Mouse (Mus musculus) right cerebral cortex, postnatal 10 days (tissue): ENCODE measurements at regions not wholly inside any gene's neighbourhood (a gene's known extent, or its start where the extent isn't known, plus 50 kb on each side); places are given as distances from the start of the nearest gene placed in this dataset.
"Not testable (repeated sequence)": the region's sequence is repeated elsewhere in the genome, so short reads cannot be mapped to it uniquely, and the experiment has no call there.

Experiments used
- DNase-seq, 2 experiments: peaks; one replicate each; pipeline ENCODE4 v3.0.0; 2021; ENCODE audit warnings: low spot score in 2 of 2

DNA sequence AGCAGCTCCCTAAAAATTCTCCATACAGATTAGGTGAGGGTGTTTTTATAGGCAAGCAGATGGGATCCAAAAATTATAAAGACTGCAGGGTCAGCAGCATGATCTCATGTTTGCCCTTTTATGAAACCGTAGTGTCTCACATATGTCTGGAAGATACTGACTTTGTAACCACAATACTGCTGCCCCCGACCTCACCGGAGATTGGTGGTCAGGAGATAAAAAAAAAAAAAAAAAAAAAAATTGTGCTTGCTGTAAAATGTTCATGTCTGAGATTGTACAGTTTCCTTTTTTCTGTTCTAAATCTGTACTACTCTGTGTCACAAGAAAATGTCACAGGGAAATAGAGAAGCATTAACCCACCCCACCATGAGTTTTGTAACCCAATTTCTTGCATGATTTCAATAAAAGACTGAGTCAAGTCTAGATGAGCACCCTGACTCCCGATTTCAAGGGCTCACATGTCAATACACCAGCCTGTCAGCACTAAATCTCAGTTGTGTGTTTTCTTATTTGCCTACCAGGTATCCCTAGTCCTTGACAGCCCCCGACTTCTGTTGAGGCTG, 169.5 kb upstream of the Ipo5 start:
- DNase-seq: no peak

- no peak for DNase-seq
Observed at GRCm38 (mm10) chr14:120754011-120754410, 157.0 kb upstream of the Ipo5 start.

DNA sequence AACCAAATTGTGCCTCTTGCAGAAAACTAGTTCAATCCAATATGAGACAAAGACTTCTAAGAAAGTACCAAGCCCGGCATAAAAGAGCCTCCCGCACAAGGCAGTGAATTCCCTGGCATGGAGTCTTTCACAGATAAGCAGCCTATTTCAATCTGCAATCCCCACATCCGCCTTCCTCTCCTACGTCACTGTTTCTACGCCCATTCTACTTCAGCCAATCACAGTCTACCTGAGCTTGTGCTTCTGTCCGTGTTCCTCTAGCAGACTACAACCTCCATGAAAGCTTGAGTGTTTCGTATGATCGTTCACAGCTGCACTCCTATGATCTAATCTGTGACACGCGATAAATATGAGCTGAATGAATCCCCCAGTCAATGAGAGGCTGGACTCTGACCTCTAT, 155.6 kb upstream of the Ipo5 start:
- DNase-seq: no peak

- DNase-seq: no peak
Observed at GRCm38 (mm10) chr14:120758200-120758830, 152.7 kb upstream of the Ipo5 start.

GRCm38 (mm10) chr14:120762168-120762567, 148.9 kb upstream of the Ipo5 start:
- no peak for DNase-seq

DNA sequence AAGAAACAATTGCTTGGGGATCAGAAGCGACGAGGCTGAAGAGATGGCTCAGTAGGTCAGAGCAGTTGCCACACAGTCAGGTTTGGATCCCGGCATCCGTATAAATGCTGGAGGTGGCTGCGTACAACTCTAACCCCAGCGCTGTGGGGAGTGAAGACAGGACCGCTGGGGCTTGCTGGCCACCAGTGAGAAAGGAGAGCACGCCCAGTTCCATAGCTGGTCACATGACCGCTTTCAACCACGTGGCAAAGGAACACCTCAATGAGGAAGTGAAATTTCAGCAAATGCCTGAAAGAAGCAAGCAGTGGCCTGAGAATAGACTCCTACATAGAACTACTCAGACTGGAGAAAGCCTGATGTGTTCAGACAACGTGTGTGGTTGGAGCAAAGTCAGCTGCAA, 148.3 kb upstream of the Ipo5 start:
- peak; percentile 46 to 48 for DNase-seq

DNA sequence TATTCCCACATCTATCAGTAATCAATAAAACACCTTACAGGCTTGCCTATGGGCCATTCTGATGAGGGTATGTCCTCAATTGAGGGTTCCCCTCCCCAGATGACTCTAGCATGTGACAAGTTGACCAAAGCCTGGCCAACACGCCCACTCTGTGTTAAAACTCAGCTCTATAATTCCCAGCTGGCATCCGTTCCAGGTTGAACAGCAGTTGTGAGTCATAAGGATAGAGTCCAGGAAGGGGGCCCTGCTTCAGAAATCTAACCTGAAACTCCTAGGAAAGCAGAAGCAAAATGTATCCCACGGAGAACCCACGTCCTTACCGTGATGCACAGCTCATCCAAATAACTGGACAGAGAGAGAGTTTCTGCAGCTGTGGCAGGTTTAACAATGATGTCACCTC, 147.2 kb upstream of the Ipo5 start:
- DNase-seq: no peak

DNA sequence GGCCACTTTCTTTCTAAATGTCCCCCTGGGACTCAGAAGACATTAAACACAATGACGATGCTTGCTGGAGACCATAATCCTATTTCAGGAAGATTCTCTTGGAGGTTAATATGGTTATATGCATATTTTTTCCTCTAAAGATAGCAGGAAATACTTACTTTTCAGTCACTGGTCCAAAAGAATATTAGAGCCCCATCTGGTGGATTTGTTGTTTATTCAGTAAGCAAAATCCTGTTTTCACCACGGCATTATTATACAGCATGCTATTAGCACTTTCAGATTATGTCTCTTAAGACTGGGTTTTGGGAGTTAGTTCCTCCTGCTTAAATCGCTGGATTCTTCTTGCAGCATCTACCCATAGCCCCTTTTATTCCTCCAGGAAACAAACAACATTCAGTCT, 146.6 kb upstream of the Ipo5 start:
- no peak for DNase-seq

GRCm38 (mm10) chr14:120766451-120766850, 144.6 kb upstream of the Ipo5 start:
- no peak for DNase-seq

GRCm38 (mm10) chr14:120770579-120770978, 140.4 kb upstream of the Ipo5 start:
- DNase-seq: no peak

GRCm38 (mm10) chr14:120773001-120773400, 138.0 kb upstream of the Ipo5 start:
- DNase-seq: not testable (repeated sequence)

DNA sequence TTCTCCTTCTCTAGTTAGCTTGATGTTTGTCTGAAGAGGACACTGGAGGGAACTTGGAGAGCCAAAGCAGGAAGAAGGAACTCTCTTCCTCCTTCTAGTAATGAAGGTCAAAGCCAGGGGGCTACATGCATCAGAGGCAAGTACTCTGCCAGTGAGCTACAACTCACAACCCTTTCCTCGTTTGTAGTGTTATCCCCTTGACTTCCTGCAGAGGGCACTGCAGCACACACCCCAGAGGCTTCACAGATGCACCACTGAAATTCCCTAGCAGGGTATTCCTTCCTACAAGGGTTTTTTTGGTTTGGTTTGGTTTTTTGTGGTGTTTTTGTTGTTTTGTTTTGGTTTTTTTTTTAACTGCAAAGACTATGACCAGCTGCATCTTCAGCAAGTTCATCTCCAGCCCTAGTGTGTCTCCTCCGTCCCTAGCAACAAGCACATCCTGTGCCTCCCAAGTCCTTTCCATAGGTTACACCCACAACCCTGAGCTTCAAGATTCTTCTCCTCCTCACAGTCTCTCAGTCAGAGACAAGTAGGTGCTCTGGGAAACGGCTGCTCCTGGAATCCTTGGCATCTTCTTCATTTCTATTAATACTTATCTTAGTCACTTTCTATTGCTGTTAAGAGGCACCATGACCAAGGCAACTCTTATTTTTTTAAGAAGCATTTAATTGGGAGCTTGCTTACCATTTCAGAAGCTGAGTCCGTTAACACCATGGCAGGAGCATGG, 119.0 kb upstream of the Ipo5 start:
- DNase-seq: no peak

GRCm38 (mm10) chr14:120797916-120798490, 113.0 kb upstream of the Ipo5 start:
- DNase-seq: no peak

DNA sequence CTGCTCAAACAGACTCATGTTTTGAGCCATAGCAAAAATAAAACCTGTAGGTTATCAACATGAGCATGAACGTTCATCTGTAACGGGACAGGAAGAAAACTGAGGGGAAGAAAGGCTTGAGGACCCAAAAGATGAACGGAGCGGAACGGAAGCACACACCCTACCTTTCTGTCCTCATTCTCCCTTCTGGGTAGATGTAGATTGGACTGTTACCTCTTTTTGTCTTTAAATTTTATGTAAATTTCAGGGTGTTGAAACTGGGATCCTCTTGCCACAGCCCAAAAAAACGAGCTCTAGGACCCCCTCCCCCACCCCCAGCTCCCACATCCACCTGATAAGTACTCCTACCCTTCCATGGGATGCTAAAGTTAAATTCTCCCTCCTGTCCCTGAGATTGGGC, 107.8 kb upstream of the Ipo5 start:
- no peak for DNase-seq

DNA sequence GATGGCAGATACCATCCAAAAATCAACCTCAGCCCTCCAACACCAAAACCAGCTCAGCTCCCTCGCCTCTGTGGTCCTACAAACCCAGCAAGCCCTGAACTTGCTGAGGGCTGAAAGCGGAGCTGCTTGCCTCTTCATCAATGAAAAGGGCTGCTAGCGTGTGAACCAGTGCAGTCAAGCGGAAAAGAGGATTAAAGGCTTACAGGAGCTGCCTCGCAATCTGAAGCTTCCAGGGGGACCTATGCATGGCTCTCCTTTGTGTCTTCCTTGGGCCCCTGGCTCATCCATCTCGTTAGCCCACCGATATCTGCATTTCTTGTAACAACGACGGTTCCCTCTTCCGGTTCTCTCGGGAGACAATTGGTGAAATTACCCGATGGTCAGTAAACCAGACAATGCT, 107.3 kb upstream of the Ipo5 start:
- peak in 1 of 2 experiments; percentile 34 for DNase-seq

DNA sequence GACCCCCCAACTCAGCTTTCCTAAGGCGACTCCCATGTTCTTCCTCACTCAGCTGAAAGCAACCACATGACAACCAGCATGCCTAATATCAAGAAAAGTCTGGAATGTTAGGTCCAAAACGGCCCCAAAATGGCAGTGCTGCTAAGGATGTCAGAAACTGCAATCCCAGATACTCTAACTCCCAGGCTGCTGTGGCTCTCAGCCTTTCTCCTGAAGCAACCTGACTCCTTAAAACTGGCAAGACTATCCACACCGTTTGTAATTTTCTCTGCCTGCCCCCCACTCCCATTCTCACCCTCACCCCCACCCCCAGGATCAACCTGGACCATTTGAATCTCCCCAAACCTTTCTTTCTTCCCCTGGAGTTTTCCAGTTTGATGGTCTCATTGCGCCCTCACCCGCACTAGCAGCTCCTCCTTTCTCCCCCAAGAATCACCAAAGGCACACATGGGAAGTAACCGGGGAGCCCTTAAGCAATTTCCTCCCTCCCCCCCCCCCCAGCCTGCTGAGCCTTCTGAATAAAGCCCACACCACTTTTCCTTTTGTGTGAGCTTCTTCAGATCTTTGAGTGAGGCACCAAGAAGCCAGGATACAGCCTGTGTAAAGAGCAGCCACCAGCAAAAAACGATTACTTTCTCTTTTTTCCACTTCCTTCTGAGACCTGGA, 106.7 kb upstream of the Ipo5 start:
- DNase-seq: no peak

DNA sequence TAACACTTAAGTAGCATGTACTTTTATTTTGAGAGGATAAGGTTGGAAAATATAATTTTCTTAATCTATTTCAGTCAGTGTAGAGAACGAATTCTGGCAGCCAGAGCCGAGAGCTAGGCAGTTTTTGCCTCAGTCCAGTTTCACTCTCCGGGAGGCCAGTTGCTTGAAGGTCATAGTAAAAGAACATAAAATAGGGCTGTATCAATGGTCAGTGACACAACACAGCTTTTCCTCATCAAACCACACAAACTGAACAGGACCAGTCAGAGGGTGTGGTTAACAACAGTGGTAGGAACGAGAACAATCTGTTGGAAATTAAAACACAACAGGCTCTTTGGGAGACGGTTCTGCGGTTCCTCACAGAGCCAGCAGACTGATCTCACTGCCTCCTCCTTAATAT, 105.9 kb upstream of the Ipo5 start:
- no peak for DNase-seq

GRCm38 (mm10) chr14:120805816-120806552, 105.0 kb upstream of the Ipo5 start:
- not testable (repeated sequence) for DNase-seq

- no peak for DNase-seq
Observed at GRCm38 (mm10) chr14:120806553-120806893, 104.5 kb upstream of the Ipo5 start.

GRCm38 (mm10) chr14:120809321-120809720, 101.7 kb upstream of the Ipo5 start:
- peak; percentile 74 to 85 for DNase-seq

DNA sequence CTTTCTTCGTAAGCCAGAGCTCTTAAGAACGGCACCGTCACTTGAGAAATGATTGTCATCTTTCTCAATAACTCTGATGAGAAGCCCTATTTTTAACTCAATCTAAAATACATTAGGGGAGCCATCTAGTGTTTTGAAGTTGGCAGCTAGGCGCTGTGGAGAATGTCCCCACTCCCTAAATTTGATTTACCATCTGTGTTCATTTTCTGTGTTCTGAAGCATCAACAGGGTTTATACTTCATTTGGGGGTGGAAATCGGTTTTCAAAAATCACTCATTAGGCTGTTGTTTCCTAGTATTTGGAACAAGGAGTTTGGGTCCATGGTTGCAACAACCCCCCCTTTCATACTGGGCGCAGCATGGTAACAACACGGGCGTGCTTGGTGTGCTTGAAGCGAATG, 97.1 kb upstream of the Ipo5 start:
- DNase-seq: peak in 1 of 2 experiments; percentile 27

- peak in 1 of 2 experiments; percentile 26 for DNase-seq
Observed at GRCm38 (mm10) chr14:120815126-120815525, 95.9 kb upstream of the Ipo5 start.
